Mouse (Mus musculus): Measurements from ENCODE around the gene Thada. TPM values are rescaled to one million over a fixed set of nuclear protein-coding genes. Genes with fewer than 3 reads are reported as not detected.

Thada gene
- polyA plus RNA-seq, 2 experiments, result 2.0 to 2.5 TPM

DNA sequence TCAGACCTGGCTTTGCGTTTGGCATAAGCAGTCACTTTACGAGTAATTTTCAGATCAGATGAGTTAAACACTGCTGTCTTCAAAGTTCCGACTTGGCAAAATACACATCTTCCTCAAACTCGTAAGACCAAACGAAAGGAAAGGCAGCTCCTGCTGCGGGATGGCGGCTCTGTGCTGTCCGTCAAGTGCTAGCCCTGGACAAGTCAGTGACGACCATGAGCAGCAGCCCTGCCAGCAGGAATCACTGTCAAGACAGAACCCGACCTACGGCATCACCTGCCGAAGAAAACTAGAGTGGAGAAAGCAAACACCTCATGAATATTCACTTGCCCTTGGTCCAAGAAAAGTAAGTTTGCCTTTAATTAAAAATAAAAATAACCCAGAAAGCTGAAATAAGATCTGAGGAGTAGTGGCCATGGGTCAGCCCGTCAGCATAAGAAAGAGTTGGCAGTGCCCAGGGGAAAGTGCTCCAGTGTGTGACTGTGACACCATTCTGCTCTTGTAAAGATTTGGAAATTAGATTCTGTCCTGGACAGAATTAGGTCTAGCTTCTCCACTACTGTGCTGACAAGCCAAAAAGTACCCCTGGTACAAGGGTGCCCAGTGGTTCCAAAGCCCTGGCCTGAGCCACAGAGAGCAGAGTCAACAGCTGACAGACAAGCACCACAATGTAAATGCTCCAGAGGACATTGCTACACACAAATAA lies 103.3 kb downstream of the Thada start:
- H3K9me3 ChIP-seq (ENCODE audit: control insufficient read depth, low read length), result no peaks in the 10 kb centered on the region
- WGBS (ENCODE audit: insufficient replicate concordance), result 82% methylated on average over 13 of the region's 13 CpGs
- no peak overlapping the region for H3K4me2 ChIP-seq (ENCODE audit: low read depth)
- H3K27me3 ChIP-seq (ENCODE audit: control insufficient read depth, insufficient read depth, low read length), result no peaks in the 10 kb centered on the region
- DNase-seq (ENCODE audit: low read depth in 3 of 3, low spot score in 3 of 3) (no peak), ATAC-seq (ENCODE audit: insufficient read depth) (no peak)
- TF ChIP-seq CTCF (IDR thresholded peaks at IDR 0.05; ENCODE audit: low read depth) (no peak), EP300 (IDR thresholded peaks at IDR 0.05; ENCODE audit: low read depth) (no peak)
- H3K4me3 ChIP-seq (ENCODE audit: insufficient read depth in 1 of 2, low read depth in 2 of 2, low read length in 2 of 2), result no peak overlapping the region
- peaks cover 0 to 7% of the 10 kb centered on the region in 2 experiments; a peak in 2 of 4 replicates for H3K4me1 ChIP-seq (replicated peaks; ENCODE audit: control insufficient read depth in 2 of 2, insufficient read depth in 2 of 2, low read length in 1 of 2)
- H3K36me3 ChIP-seq (replicated peaks; ENCODE audit: control insufficient read depth, insufficient read depth, low read depth), result no peaks in the 10 kb centered on the region
- no peak overlapping the region for H3K27ac ChIP-seq
- no peak overlapping the region for H3K9ac ChIP-seq (replicated peaks)

DNA sequence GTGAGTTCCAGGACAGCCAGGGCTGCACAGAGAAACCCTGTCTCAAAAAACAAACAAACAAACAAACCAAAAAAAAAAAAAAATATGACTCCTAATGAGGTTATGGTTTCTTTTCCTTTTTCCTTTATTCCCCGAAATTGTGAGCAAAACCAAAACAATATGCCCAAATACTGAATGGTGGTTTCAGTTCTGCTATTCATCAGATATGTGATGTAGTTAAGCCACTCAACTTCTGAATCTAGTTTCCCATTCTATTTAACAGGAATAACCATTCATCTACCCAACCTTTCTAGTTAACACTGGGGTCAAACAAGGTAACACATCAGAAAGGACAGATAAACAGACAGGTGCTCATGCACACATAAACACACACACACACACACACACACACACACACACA lies 105.0 kb downstream of the Thada start:
- ATAC-seq (ENCODE audit: insufficient read depth), result no peak
- H3K4me2 ChIP-seq (ENCODE audit: low read depth), result no peak overlapping the region
- no peak for TF ChIP-seq CTCF (IDR thresholded peaks at IDR 0.05; ENCODE audit: low read depth)
- TF ChIP-seq EP300 (IDR thresholded peaks at IDR 0.05; ENCODE audit: low read depth), result no peak
- H3K27ac ChIP-seq, result no peak overlapping the region
- H3K27me3 ChIP-seq (ENCODE audit: control insufficient read depth, insufficient read depth, low read length), result no peaks in the 10 kb centered on the region
- no peak overlapping the region for H3K4me3 ChIP-seq (ENCODE audit: insufficient read depth in 1 of 2, low read depth in 2 of 2, low read length in 2 of 2)
- no peak overlapping the region for H3K9ac ChIP-seq (replicated peaks)
- no peaks in the 10 kb centered on the region for H3K9me3 ChIP-seq (ENCODE audit: control insufficient read depth, low read length)
- DNase-seq (ENCODE audit: low read depth in 3 of 3, low spot score in 3 of 3), result no peak
- peaks cover 0 to 7% of the 10 kb centered on the region in 2 experiments; a peak in 2 of 4 replicates for H3K4me1 ChIP-seq (replicated peaks; ENCODE audit: control insufficient read depth in 2 of 2, insufficient read depth in 2 of 2, low read length in 1 of 2)
- no peaks in the 10 kb centered on the region for H3K36me3 ChIP-seq (replicated peaks; ENCODE audit: control insufficient read depth, insufficient read depth, low read depth)
- WGBS (ENCODE audit: insufficient replicate concordance), result 52% methylated on average over 1 of the region's 1 CpGs

- Histone ChIP-seq H3K27me3 (ENCODE audit: control insufficient read depth, insufficient read depth, low read length) (no peaks in the 10 kb centered on the region), H3K27ac (no peak overlapping the region), H3K4me3 (ENCODE audit: insufficient read depth in 1 of 2, low read depth in 2 of 2, low read length in 2 of 2) (no peak overlapping the region), H3K4me1 (replicated peaks; ENCODE audit: control insufficient read depth in 2 of 2, insufficient read depth in 2 of 2, low read length in 1 of 2) (no peaks in the 10 kb centered on the region), H3K36me3 (replicated peaks; ENCODE audit: control insufficient read depth, insufficient read depth, low read depth) (no peaks in the 10 kb centered on the region), H3K9ac (replicated peaks) (no peak overlapping the region), H3K9me3 (ENCODE audit: control insufficient read depth, low read length) (no peaks in the 10 kb centered on the region), H3K4me2 (ENCODE audit: low read depth) (no peak overlapping the region)
- ATAC-seq (ENCODE audit: insufficient read depth) (no peak), DNase-seq (ENCODE audit: low read depth in 3 of 3, low spot score in 3 of 3) (no peak)
- 76% methylated on average over 7 of the region's 7 CpGs for WGBS (ENCODE audit: insufficient replicate concordance)
- no peak for TF ChIP-seq EP300 (IDR thresholded peaks at IDR 0.05; ENCODE audit: low read depth)
Measured at GRCm38 (mm10) chr17:84359810-84360209, 106.2 kb downstream of the Thada start.

DNA sequence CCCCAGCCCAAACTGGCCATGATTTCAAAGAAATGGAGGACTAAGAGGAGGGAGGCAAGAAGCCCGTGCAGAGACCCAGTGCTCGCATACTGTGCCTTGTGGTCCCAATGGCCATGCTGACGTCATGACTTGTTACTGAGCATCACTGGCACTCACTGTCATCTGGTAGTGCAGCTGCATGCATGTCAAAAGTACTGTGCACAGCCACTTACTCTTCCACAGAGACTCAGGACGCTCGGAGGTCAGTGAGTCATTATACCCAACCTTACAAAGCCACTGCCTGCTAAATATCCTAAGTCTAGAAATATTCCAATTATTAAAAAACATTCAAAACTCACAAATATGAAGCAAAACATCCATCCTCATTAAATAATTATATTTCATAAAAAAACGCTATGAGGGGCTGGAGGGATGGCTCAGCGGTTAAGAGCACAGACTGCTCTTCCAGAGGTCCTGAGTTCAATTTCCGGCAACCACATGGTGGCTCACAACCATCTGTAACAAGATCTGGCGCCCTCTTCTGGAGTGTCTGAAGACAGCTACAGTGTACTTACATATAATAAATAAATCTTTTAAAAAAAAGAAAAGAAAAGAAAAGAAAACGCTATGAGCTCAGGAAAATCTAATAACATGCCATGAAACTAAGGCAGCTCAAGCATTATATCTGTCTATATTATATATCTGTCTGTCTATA lies 106.9 kb downstream of the Thada start:
- Histone ChIP-seq H3K27ac (no peak overlapping the region), H3K9ac (replicated peaks) (no peak overlapping the region), H3K4me3 (ENCODE audit: insufficient read depth in 1 of 2, low read depth in 2 of 2, low read length in 2 of 2) (no peak overlapping the region), H3K4me1 (replicated peaks; ENCODE audit: control insufficient read depth in 2 of 2, insufficient read depth in 2 of 2, low read length in 1 of 2) (no peaks in the 10 kb centered on the region), H3K36me3 (replicated peaks; ENCODE audit: control insufficient read depth, insufficient read depth, low read depth) (no peaks in the 10 kb centered on the region), H3K27me3 (ENCODE audit: control insufficient read depth, insufficient read depth, low read length) (no peaks in the 10 kb centered on the region), H3K4me2 (ENCODE audit: low read depth) (no peak overlapping the region), H3K9me3 (ENCODE audit: control insufficient read depth, low read length) (no peaks in the 10 kb centered on the region)
- DNase-seq (ENCODE audit: low read depth in 3 of 3, low spot score in 3 of 3) (no peak), ATAC-seq (ENCODE audit: insufficient read depth) (no peak)
- TF ChIP-seq EP300 (IDR thresholded peaks at IDR 0.05; ENCODE audit: low read depth), result no peak
- TF ChIP-seq CTCF (IDR thresholded peaks at IDR 0.05; ENCODE audit: low read depth), result peak; percentile 16; the same call in 1 of the 2 replicates
- WGBS (ENCODE audit: insufficient replicate concordance), result 76% methylated on average over 10 of the region's 10 CpGs

GRCm38 (mm10) chr17:84357776-84358175 lies 108.2 kb downstream of the Thada start:
- no peaks in the 10 kb centered on the region for H3K9me3 ChIP-seq (ENCODE audit: control insufficient read depth, low read length)
- H3K4me3 ChIP-seq (ENCODE audit: insufficient read depth in 1 of 2, low read depth in 2 of 2, low read length in 2 of 2), result no peak overlapping the region
- no peaks in the 10 kb centered on the region for H3K27me3 ChIP-seq (ENCODE audit: control insufficient read depth, insufficient read depth, low read length)
- peaks cover 0 to 4% of the 10 kb centered on the region in 2 experiments; a peak in 3 of 4 replicates for H3K4me1 ChIP-seq (replicated peaks; ENCODE audit: control insufficient read depth in 2 of 2, insufficient read depth in 2 of 2, low read length in 1 of 2)
- H3K4me2 ChIP-seq (ENCODE audit: low read depth), result no peak overlapping the region
- H3K9ac ChIP-seq (replicated peaks), result no peak overlapping the region
- WGBS (ENCODE audit: insufficient replicate concordance), result 67% methylated on average over 8 of the region's 8 CpGs
- ATAC-seq (ENCODE audit: insufficient read depth) (no peak), DNase-seq (ENCODE audit: low read depth in 3 of 3, low spot score in 3 of 3) (no peak)
- no peak for TF ChIP-seq EP300 (IDR thresholded peaks at IDR 0.05; ENCODE audit: low read depth)
- no peak for TF ChIP-seq CTCF (IDR thresholded peaks at IDR 0.05; ENCODE audit: low read depth)
- H3K36me3 ChIP-seq (replicated peaks; ENCODE audit: control insufficient read depth, insufficient read depth, low read depth), result no peaks in the 10 kb centered on the region
- no peak overlapping the region for H3K27ac ChIP-seq
